ENCODE assay signal across 11 mouse cellular contexts in the genomic region with DNA sequence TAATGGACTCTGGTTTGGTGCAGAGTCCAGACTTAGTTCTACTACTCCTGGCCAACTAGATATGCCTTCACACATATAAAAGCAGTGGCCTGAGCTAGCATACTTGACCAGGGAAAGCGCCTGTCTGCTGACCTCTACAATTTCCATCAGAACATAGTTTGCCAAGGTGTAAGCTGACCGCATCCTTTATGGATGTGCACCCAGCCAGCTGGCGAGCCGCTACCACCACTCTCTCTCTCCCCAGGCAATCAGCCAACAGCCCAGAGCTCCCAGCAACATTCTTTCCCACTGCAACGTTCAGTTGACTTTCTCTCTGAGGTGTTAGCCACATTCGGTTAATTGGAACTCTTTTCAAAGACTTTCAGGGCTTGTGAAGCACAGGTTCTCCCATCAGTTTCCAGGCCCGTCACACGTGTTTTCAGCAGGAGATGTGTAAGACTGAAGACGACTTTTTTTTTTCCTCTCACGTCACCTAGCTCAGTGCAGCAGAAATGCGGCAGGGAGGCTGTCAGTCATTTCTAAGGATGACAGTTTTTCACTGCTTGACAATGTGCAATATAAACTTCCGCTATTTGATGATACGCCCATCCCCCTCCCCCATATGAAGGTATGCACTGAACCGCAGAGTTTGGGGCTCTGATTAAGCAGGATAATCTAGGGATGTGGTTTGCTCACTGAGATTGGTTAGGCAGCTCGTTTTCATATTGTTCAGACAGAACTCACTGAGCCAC.
DNase-seq lines count a peak whose midpoint lies in the region; ATAC-seq lines count a peak whose summit lies in the region.
"Had no signal": no experiment of that assay in that cellular context is flagged by ENCODE, and none has a peak within 500 bp of the region (broad histone marks: within the 10 kb centered on the region; RNA-seq: fewer than 3 reads in every experiment).

No protein-coding gene starts in this region.

- no peak for ATAC-seq in erythroblast, adult 5-6 weeks (replicated peaks; ENCODE audit: low FRiP score, poor library complexity, severe bottlenecking)

- H3K4me3 ChIP-seq in hindbrain, embryonic 10.5 days, result no peak overlapping the region
- H3K4me3 ChIP-seq: liver, embryonic 13.5 days had no signal

- no peaks in the 10 kb centered on the region for H3K36me3 ChIP-seq in hindbrain, embryonic 10.5 days
- H3K36me3 ChIP-seq: liver, embryonic 13.5 days had no signal

- H3K27ac ChIP-seq in hindbrain, embryonic 10.5 days, result no peak overlapping the region
- H3K27ac ChIP-seq: liver, embryonic 13.5 days had no signal

- WGBS in hindbrain, embryonic 10.5 days, result 78% methylated on average over 15 of the region's 15 CpGs

- peak; percentile 80 to 85 for DNase-seq in cerebellum, postnatal 10 days
- DNase-seq in cerebellum, adult 11 months, result no peak
- peak; percentile 28 to 54 for DNase-seq in kidney, postnatal 36 days
- DNase-seq in kidney, adult 8-10 months, result no peak
- DNase-seq in brain, adult 2 months (ENCODE audit: low read depth, low spot score), result peak; percentile 18
- peak; percentile 58 for DNase-seq in induced T-regulatory cell, adult 2 months (ENCODE audit: low read depth)
- no peak for DNase-seq in hindbrain, embryonic 10.5 days (ENCODE audit: low spot score)
- DNase-seq: B cell, adult 2 months; cerebellum, postnatal 36 days; liver, embryonic 13.5 days had no signal

- H3K9me3 ChIP-seq in hindbrain, embryonic 10.5 days, result no peaks in the 10 kb centered on the region
- H3K9me3 ChIP-seq: liver, embryonic 13.5 days had no signal

- H3K4me1 ChIP-seq in hindbrain, embryonic 10.5 days (replicated peaks), result peaks cover 17% of the 10 kb centered on the region
- H3K4me1 ChIP-seq: liver, embryonic 13.5 days had no signal

- no peaks in the 10 kb centered on the region for H3K27me3 ChIP-seq in hindbrain, embryonic 10.5 days (ENCODE audit: insufficient read depth, poor library complexity, severe bottlenecking)
- H3K27me3 ChIP-seq: liver, embryonic 13.5 days had no signal

Comparison
In these comparisons a context has a peak if more than half of its experiments do, and no peak if none do; other contexts are left out.
1. DNase-seq: peak in cerebellum, postnatal 10 days (2 of 2), kidney, postnatal 36 days (2 of 2), brain, adult 2 months (single experiment) and induced T-regulatory cell, adult 2 months (single experiment); none in cerebellum, adult 11 months (single experiment), kidney, adult 8-10 months (0 of 2) and hindbrain, embryonic 10.5 days (single experiment).